Mouse (Mus musculus): ENCODE measurements around the gene Gm21887.
A peak's percentile ranks its signal among the peaks of the same experiment; 100 is the strongest.
"Not testable (repeated sequence)": the region's sequence is repeated elsewhere in the genome, so short reads cannot be mapped to it uniquely, and the experiment has no call there.

Gm21887 gene

GRCm38 (mm10) chrX:169984331-169984730 lies 25.1 kb upstream of the Gm21887 start:
- DNase-seq, result peak in 1 of 2 experiments; percentile 14

DNA sequence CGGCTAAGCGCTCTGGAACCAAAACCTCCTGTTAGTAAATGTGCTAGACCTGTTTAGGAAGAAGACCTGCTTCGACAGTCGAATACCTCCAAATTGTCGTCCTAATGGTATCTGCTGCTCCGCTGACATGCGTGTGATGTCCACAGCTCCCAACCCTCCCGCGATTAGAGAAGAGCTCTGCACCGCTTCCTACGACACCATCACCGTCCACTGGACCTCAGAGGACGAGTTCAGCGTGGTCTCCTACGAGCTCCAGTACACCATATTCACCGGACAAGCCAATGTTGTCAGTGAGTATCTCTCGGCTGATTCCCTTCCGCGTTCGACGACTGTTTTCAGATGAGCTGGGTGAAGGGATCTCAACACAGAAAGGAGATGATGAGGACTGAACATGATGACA lies 24.6 kb upstream of the Gm21887 start:
- DNase-seq, result peak; percentile 45 to 56

GRCm38 (mm10) chrX:169985796-169986195 lies 23.7 kb upstream of the Gm21887 start:
- peak; percentile 63 to 68 for DNase-seq

DNA sequence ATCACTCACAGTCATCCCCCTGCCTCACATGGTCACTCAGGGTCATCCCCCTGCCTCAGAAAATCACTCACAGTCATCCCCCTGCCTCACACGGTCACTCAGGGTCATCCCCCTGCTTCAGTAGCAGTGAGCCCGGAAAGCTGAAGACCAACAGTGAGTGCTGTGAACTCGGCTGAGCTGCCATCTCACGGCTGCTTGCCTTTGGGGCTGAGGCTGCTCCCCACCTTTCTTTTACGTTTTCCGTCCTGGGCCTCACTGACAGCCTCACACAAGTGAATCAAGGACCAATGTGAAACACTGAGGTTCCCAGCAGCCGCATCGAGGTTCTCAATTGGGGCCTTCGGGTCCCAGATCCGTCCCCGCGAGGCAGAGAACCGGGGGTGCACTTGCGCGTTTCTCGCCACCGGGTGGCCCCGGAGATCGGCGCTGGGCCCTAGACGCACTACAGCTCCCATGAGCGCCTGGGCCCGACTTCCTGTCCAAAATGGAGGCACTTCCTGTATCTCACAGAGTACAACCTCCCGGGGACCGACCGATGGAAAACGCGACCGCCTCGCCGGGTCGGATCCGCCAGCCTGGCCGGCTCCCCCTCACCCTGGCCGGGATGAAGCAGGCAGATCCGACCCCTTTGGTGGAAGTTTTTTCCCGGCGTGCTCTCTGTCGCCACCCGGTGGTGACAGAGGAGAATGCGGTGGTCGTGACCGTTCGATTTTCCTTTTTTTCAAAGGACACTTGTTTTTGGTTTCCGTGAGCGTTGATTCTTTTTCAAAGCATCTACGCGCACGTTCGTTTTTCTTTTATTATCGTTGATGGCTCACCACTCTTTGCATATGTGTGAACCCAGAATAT lies 22.7 kb upstream of the Gm21887 start:
- peak; percentile 92 to 93 for DNase-seq

DNA sequence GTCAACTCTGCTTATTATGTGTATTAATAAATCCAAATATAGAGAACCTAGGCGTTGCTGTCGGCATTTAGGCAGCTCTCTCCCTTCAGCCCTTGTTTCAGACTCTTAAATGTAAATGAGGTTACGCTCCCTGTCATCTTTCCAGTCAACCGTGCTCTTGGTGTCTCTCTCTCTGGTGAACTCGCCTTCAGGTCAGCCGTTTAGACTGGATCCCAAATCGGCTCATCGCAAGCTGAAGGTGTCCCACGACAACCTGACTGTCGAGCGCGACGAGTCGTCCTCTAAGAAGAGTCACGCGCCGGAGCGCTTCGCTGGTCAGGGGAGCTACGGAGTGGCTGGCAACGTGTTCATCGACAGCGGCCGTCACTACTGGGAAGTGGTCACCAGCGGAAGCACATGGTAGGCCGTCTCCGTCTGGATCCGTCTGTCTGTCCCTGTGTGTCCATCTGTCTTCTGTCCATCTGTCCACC lies 22.1 kb upstream of the Gm21887 start:
- peak; percentile 70 to 75 for DNase-seq

DNA sequence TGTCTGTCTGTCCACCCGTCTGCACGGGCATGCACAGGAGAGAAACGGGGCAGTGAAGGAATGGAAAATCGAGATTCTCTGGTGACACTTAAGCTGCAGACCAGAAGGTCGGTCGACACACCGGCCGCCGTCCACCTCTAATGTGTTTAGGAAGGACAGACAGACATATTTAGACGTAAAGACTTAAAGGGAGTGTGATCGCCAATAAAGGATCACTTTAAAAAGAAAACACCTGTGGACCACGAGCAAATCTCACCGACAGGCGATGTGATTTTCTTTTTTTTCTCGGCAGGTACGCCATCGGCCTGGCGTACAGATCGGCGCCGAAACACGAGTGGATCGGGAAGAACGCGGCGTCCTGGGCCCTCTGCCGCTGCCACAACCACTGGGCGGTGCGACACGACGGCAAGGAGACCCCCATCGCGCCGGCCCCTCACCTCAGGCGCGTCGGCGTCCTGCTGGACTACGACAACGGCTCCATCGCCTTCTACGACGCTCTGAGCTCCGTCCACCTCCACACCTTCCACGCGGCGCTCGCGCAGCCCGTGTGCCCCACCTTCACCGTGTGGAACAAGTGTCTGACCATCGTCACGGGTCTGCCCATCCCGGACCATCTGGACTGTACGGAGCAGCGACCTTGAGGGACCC lies 20.8 kb upstream of the Gm21887 start:
- DNase-seq, result peak; percentile 64 to 74

DNA sequence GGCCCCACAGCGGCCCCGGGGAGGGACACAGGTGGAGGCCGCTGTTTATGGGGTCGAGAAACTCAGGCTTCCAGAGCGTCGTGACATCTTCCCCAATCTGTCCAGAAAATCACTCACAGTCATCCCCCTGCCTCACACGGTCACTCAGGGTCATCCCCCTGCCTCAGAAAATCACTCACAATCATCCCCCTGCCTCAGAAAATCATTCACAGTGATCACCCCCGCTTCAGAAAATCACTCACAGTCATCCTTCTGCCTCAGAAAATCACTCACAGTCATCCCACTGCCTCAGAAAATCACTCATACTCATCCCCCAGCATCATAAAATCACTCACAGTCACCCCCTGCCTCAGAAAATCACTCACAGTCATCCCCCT lies 20.3 kb upstream of the Gm21887 start:
- not testable (repeated sequence) for DNase-seq

- DNase-seq, result peak; percentile 85 to 91
Measured at GRCm38 (mm10) chrX:169989691-169990631, 19.5 kb upstream of the Gm21887 start.

GRCm38 (mm10) chrX:169991128-169991873 lies 18.2 kb upstream of the Gm21887 start:
- DNase-seq, result peak; percentile 99

DNA sequence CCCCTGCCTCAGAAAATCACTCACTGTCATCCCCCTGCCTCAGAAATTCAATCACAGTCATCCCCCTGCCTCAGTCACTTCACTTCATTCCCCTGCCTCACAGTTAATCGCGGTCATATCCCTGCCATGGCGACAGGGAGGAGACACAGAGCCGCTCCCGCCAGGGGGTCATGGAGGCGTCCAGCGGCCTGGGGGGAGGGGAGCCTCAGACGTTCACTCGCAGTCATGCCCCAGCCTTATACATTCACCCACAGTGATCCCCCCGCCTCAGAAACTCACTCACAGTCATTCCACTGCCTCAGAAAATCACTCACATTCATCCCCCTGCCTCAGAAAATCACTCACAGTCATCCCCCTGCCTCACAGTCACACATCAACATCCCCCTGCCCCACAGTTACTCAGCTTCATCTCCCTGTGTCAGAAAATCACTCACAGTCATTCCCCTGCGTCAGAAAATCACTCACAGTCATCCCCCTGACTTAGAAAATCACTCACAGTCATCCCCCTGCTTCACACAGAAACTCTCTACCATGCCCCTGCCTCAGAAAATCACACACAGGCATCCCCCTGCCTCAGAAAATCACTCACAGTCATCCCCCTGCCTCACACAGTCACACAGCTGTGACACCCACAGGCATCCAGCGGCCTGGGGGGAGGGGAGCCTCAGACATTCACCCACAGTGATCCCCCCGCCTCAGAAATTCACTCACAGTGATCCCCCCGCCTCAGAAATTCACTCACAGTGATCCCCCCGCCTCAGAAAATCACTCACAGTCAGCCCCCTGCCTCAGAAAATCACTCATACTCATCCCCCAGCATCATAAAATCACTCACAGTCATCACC lies 17.2 kb upstream of the Gm21887 start:
- peak; percentile 49 to 55 for DNase-seq

GRCm38 (mm10) chrX:169992951-169993547 lies 16.4 kb upstream of the Gm21887 start:
- DNase-seq, result peak; percentile 46 to 51

DNA sequence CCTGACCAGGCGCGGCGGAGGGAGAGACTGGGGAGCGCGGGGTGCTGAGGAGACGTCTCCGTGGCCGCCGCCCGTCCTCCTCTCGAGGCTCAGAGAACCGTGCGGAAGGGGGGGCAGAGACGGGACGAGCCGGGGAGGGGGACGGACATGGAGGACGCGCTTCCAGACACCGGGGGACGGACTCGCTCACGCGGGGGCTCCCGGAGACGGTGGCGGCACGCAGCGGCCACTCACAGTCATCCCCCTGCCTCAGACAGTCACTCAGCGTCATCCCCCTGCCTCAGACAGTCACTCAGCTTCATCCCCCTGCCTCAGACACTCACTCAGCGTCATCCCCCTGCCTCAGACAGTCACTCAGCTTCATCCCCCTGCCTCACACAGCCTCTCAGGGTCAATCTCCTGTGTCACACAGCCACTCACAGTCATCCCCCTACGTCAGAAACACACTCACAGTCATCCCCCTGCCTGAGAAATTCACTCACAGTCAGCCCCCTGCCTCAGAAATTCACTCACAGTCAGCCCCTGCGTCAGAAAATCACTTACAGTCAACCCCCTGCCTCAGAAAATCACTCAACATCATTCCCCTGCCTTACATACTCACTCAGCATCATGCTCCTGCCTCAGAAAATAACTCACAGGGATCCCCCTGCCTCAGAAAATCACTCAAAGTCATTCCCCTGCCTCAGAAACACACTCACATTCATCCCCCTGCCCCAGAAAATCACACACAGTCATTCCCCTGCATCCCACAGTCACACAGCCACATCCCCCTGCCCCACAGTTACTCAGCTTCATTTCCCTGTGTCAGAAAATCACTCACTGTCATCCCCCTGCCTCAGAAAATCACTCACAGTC lies 15.2 kb upstream of the Gm21887 start:
- DNase-seq, result peak; percentile 77 to 80

GRCm38 (mm10) chrX:169994866-169995711 lies 14.4 kb upstream of the Gm21887 start:
- peak; percentile 33 to 49 for DNase-seq

GRCm38 (mm10) chrX:169995909-169996521 lies 13.4 kb upstream of the Gm21887 start:
- DNase-seq, result peak; percentile 57 to 65

- peak; percentile 89 to 93 for DNase-seq
Measured at GRCm38 (mm10) chrX:169996926-169997325, 12.5 kb upstream of the Gm21887 start.

GRCm38 (mm10) chrX:169997456-169997853 lies 12.0 kb upstream of the Gm21887 start:
- DNase-seq, result not testable (repeated sequence)

- DNase-seq, result peak; percentile 100
Measured at GRCm38 (mm10) chrX:169997854-169998456, 11.5 kb upstream of the Gm21887 start.
